Mouse (Mus musculus) kidney, postnatal 36 days (tissue): Measurements from ENCODE around the gene Speer2.

ENCODE experiments used
- DNase-seq, 2 experiments: peaks; one replicate each; pipeline ENCODE4 v3.0.0; 2021 to 2022; ENCODE audit warnings: mixed read lengths in 2 of 2

Speer2 gene

GRCm38 (mm10) chr16:69863644-69864043 lies at the start of gene Speer2:
TSS of gene Speer2 (minus strand) at chr16:69863744.
- no peak for DNase-seq

GRCm38 (mm10) chr16:69904303-69904702 lies 40.8 kb upstream of the Speer2 start:
- DNase-seq: no peak

GRCm38 (mm10) chr16:69880712-69881111 lies 17.2 kb upstream of the Speer2 start:
- DNase-seq: no peak

- DNase-seq: no peak
These were observed 26.9 kb downstream of the Speer2 start for GRCm38 (mm10) chr16:69836628-69837027.

- no peak for DNase-seq
These were observed 49.9 kb downstream of the Speer2 start for GRCm38 (mm10) chr16:69813652-69814051.
